Mouse (Mus musculus): ENCODE measurements at regions not wholly inside any gene's neighbourhood (a gene's known extent, or its start where the extent isn't known, plus 50 kb on each side); places are given as distances from the start of the nearest gene placed in this dataset.

DNA sequence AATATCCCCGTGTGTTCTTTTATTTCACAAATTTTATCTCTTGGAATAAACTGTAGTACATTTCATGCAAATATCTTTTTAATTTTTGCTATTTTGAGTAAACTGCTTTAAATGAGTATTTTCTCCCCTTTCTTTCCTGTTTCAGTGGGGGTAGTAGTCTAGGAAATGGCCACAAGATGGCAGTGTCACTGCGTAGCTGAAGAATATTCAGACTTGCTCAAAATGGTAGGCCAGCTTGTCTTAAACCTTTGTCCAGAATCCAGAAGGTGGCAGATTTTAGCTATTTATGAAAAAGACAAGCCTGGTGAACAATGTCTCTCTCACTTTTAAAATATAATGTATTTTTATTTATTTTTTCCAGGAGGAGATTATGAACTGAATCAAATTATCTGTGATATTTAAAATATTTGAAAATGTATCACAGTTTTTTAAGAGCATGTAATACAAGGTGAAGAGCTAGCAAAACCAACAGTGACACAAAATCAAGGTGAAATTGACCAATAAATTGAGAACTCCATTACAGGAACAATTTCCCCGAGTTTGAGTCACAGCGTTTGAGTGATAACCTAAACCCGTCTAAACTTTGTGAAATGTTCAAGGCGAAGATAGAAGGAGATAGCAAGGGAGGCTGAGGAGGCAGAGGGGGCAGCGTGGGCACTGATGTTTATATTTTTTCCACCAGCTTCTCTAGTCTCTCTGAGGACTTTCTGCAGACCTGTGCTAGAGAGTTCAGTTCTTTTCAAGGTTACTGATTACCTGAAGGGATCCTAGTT is 285.5 kb downstream of the Olfm4 start:
- H3K4me1 ChIP-seq (ENCODE audit: insufficient read depth, low read length), result 0 out of 2 replicates have a peak, but pooled peaks cover 4% of the 10 kb centered on the region
- 32% methylated on average over 7 of the region's 7 CpGs for WGBS
- TF ChIP-seq CTCF (IDR thresholded peaks at IDR 0.05; ENCODE audit: low read depth), result peak; percentile 97
- H3K36me3 ChIP-seq (ENCODE audit: insufficient read depth, low read length), result no peaks in the 10 kb centered on the region
- no peaks in the 10 kb centered on the region for H3K27me3 ChIP-seq (ENCODE audit: insufficient read depth, low read length)
- H3K9me3 ChIP-seq (ENCODE audit: low read length), result no peaks in the 10 kb centered on the region
- no peak overlapping the region for H3K9ac ChIP-seq (replicated peaks; ENCODE audit: low read length)
- peak overlapping the region; percentile 27; the same call in 1 of the 2 replicates for H3K4me2 ChIP-seq (ENCODE audit: low read depth, low read length)
- H3K4me3 ChIP-seq (ENCODE audit: low read length), result no peak overlapping the region
- H3K27ac ChIP-seq, result 0 out of 2 replicates have a peak overlapping the region, but pooled peaks have one; percentile 6
- DNase-seq (ENCODE audit: low spot score) (peak; percentile 95), ATAC-seq (peak; percentile 81)

DNA sequence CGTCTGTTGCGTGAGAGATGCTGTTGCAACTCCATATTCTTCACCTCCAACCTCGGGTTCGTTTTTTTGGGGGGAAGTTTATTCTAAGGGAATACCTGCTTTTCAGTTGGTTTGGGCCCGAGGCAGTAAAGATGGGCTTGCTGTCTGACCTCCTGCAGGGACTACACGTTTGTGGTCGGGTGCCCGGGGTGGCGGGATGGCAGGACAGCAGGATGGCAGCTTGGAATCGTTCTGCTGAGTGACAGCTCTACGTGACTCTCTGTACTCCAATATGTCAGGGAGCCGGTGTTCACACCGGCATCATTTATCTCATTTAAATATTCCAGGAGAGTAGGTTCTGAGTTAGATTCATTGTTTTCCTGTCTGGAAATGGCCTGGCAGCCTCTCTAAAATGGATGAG is 286.2 kb downstream of the Olfm4 start:
- ATAC-seq (0 out of 2 replicates have a peak, but pooled peaks have one; percentile 5), DNase-seq (ENCODE audit: low spot score) (no peak)
- 34% methylated on average over 13 of the region's 13 CpGs for WGBS
- TF ChIP-seq CTCF (IDR thresholded peaks at IDR 0.05; ENCODE audit: low read depth), result no peak
- Histone ChIP-seq H3K36me3 (ENCODE audit: insufficient read depth, low read length) (no peaks in the 10 kb centered on the region), H3K9me3 (ENCODE audit: low read length) (no peaks in the 10 kb centered on the region), H3K4me1 (ENCODE audit: insufficient read depth, low read length) (0 out of 2 replicates have a peak, but pooled peaks cover 4% of the 10 kb centered on the region), H3K27ac (peak overlapping the region; percentile 6; the same call in 1 of the 2 replicates), H3K9ac (replicated peaks; ENCODE audit: low read length) (no peak overlapping the region), H3K4me3 (ENCODE audit: low read length) (no peak overlapping the region), H3K4me2 (ENCODE audit: low read depth, low read length) (peak overlapping the region; percentile 27), H3K27me3 (ENCODE audit: insufficient read depth, low read length) (no peaks in the 10 kb centered on the region)

DNA sequence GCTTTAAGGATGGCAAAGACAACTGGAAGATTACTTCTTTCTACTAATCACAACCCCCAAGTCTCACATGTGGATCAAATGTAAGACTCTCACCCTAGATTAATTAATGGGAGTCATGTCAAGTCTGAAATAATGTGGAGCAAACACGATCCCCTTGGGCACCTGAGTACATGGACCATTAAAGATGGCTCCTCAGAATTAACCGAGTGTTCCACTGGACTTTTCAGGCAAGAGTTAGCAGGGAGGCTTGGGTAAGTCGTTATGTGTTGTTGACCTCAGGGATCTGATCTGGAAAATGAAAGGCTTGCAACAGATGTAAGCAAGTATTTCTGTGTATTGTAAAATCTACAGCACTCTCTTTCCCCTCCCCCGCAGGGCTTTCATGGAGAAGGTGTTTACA is 296.3 kb downstream of the Olfm4 start:
- H3K27ac ChIP-seq, result no peak overlapping the region
- H3K9me3 ChIP-seq (ENCODE audit: low read length), result no peaks in the 10 kb centered on the region
- DNase-seq (ENCODE audit: low spot score) (no peak), ATAC-seq (no peak)
- no peaks in the 10 kb centered on the region for H3K27me3 ChIP-seq (ENCODE audit: insufficient read depth, low read length)
- no peak overlapping the region for H3K9ac ChIP-seq (replicated peaks; ENCODE audit: low read length)
- H3K4me3 ChIP-seq (ENCODE audit: low read length), result no peak overlapping the region
- H3K36me3 ChIP-seq (ENCODE audit: insufficient read depth, low read length), result no peaks in the 10 kb centered on the region
- WGBS, result 72% methylated on average over 4 of the region's 4 CpGs
- TF ChIP-seq CTCF (IDR thresholded peaks at IDR 0.05; ENCODE audit: low read depth), result no peak
- no peaks in the 10 kb centered on the region for H3K4me1 ChIP-seq (ENCODE audit: insufficient read depth, low read length)
- no peak overlapping the region for H3K4me2 ChIP-seq (ENCODE audit: low read depth, low read length)

GRCm38 (mm10) chr14:80283726-80284125 is 299.8 kb downstream of the Olfm4 start:
- Histone ChIP-seq H3K4me2 (ENCODE audit: low read depth, low read length) (no peak overlapping the region), H3K9me3 (ENCODE audit: low read length) (no peaks in the 10 kb centered on the region), H3K36me3 (ENCODE audit: insufficient read depth, low read length) (no peaks in the 10 kb centered on the region), H3K27ac (no peak overlapping the region), H3K9ac (replicated peaks; ENCODE audit: low read length) (no peak overlapping the region), H3K27me3 (ENCODE audit: insufficient read depth, low read length) (no peaks in the 10 kb centered on the region), H3K4me1 (ENCODE audit: insufficient read depth, low read length) (no peaks in the 10 kb centered on the region), H3K4me3 (ENCODE audit: low read length) (no peak overlapping the region)
- WGBS, result 68% methylated on average over 2 of the region's 2 CpGs
- DNase-seq (ENCODE audit: low spot score), result no peak
- no peak for TF ChIP-seq CTCF (IDR thresholded peaks at IDR 0.05; ENCODE audit: low read depth)
- ATAC-seq, result no peak

GRCm38 (mm10) chr14:80291360-80291759 is 307.5 kb downstream of the Olfm4 start:
- TF ChIP-seq CTCF (IDR thresholded peaks at IDR 0.05; ENCODE audit: low read depth), result no peak
- Histone ChIP-seq H3K4me3 (ENCODE audit: low read length) (no peak overlapping the region), H3K27ac (no peak overlapping the region), H3K4me1 (ENCODE audit: insufficient read depth, low read length) (no peaks in the 10 kb centered on the region), H3K9ac (replicated peaks; ENCODE audit: low read length) (no peak overlapping the region), H3K9me3 (ENCODE audit: low read length) (no peaks in the 10 kb centered on the region), H3K4me2 (ENCODE audit: low read depth, low read length) (no peak overlapping the region), H3K36me3 (ENCODE audit: insufficient read depth, low read length) (no peaks in the 10 kb centered on the region), H3K27me3 (ENCODE audit: insufficient read depth, low read length) (no peaks in the 10 kb centered on the region)
- DNase-seq (ENCODE audit: low spot score) (no peak), ATAC-seq (no peak)
- 83% methylated on average over 4 of the region's 4 CpGs for WGBS

DNA sequence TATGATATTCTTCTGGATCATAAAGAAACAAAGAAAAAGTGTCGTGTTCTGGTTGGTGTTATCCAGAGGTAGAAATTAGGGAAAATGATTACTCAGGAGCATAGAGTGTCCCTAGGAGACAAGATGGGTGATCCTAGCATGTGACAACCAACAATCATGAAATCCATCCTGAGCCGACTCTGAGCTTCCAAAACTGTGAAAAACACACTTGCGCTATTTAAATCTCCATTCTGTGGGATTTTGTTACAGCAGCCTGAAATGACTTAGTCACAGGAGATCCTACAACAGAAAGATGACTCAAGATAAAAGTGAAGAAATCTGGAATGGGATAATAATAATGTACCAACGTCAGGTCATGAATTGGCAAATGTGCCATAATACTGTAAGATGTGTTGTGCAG is 309.5 kb downstream of the Olfm4 start:
- DNase-seq (ENCODE audit: low spot score), result no peak
- H3K4me2 ChIP-seq (ENCODE audit: low read depth, low read length), result no peak overlapping the region
- no peak overlapping the region for H3K9ac ChIP-seq (replicated peaks; ENCODE audit: low read length)
- H3K36me3 ChIP-seq (ENCODE audit: insufficient read depth, low read length), result no peaks in the 10 kb centered on the region
- H3K4me3 ChIP-seq (ENCODE audit: low read length), result no peak overlapping the region
- no peaks in the 10 kb centered on the region for H3K27me3 ChIP-seq (ENCODE audit: insufficient read depth, low read length)
- no peaks in the 10 kb centered on the region for H3K9me3 ChIP-seq (ENCODE audit: low read length)
- ATAC-seq, result no peak
- H3K4me1 ChIP-seq (ENCODE audit: insufficient read depth, low read length), result no peaks in the 10 kb centered on the region
- H3K27ac ChIP-seq, result no peak overlapping the region
- no peak for TF ChIP-seq CTCF (IDR thresholded peaks at IDR 0.05; ENCODE audit: low read depth)
- WGBS, result 93% methylated on average over 4 of the region's 4 CpGs

- no peaks in the 10 kb centered on the region for H3K9me3 ChIP-seq (ENCODE audit: low read length)
- TF ChIP-seq CTCF (IDR thresholded peaks at IDR 0.05; ENCODE audit: low read depth), result no peak
- ATAC-seq (no peak), DNase-seq (ENCODE audit: low spot score) (no peak)
- H3K9ac ChIP-seq (replicated peaks; ENCODE audit: low read length), result no peak overlapping the region
- H3K27ac ChIP-seq, result no peak overlapping the region
- H3K4me1 ChIP-seq (ENCODE audit: insufficient read depth, low read length), result no peaks in the 10 kb centered on the region
- 22% methylated on average over 2 of the region's 2 CpGs for WGBS
- H3K36me3 ChIP-seq (ENCODE audit: insufficient read depth, low read length), result no peaks in the 10 kb centered on the region
- no peak overlapping the region for H3K4me3 ChIP-seq (ENCODE audit: low read length)
- H3K27me3 ChIP-seq (ENCODE audit: insufficient read depth, low read length), result no peaks in the 10 kb centered on the region
- no peak overlapping the region for H3K4me2 ChIP-seq (ENCODE audit: low read depth, low read length)
Observed at GRCm38 (mm10) chr14:80329651-80330050, 345.8 kb downstream of the Olfm4 start.

All from hindbrain, postnatal 0 days (tissue).